Comparison of ENCODE assay signal across 11 mouse cellular contexts in the genomic region with DNA sequence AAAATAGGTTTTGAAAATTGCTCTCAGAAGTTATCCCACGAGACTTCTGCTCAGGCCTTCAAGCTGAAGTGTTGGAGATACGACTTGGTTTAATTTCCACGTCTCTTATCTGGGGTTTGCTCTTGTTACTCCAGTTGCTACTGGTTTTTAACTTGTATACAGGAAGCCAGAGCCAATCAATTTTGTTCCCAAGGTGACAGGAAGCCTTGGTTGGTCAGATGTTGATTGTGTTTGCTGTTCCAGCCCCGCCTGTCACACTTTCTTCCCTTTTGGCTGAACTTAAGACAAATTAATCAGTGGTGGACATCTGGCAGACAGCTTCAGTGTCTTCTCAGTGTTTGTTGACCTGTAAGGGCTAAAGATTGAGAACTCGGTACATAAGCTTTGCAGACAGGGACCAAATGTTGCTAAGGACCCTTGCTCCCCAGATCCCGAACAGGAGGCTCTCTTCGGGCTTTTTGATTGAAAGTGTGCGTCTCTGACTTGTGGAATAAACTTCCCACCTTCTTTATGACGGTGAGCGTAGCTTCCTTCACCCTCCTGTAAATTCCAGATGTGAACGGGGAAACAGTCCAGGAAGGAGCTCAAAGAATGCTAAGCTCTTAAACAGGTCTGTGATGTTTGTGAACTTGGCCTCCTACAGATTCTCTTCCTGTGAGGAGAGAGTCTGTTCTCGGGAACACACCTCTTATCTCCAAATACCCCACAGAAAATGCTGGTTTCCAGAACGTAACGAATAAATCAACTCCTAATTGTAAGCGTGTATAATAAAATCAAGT.
DNase-seq lines count a peak whose midpoint lies in the region; ATAC-seq and TF ChIP-seq lines count a peak whose summit lies in the region.
"Had no signal": no experiment of that assay in that cellular context is flagged by ENCODE, and none has a peak within 500 bp of the region (broad histone marks: within the 10 kb centered on the region; RNA-seq: fewer than 3 reads in every experiment).

No protein-coding gene starts in this region.

- H3K36me3 ChIP-seq in liver, adult 2 months (ENCODE audit: control insufficient read depth, insufficient read depth, low read length) = no peaks in the 10 kb centered on the region
- no peaks in the 10 kb centered on the region for H3K36me3 ChIP-seq in hindbrain, embryonic 12.5 days
- H3K36me3 ChIP-seq: G1E had no signal

- ATAC-seq in megakaryocyte-erythroid progenitor cell, adult 5-6 weeks (replicated peaks; ENCODE audit: low FRiP score, low TSS enrichment, poor library complexity, severe bottlenecking) = peak; percentile 94
- no peak for ATAC-seq in hindbrain, embryonic 12.5 days (ENCODE audit: low FRiP score)
- no peak for ATAC-seq in activated CD4-positive, CD25-positive, alpha-beta regulatory T cell, adult 4 months

- intact Hi-C loops in heart, postnatal 25 days (cut with DNase I) = loop anchor here (5.0 to 10.0 kb wide), 2 partner anchors 97 to 569 kb away; no protein-coding TSS in a partner anchor

- TF ChIP-seq CTCF in lung, adult 2 months (IDR thresholded peaks at IDR 0.05; ENCODE audit: insufficient read depth, low read length) = no peak
- no peak for TF ChIP-seq CTCF in liver, adult 2 months (IDR thresholded peaks at IDR 0.05; ENCODE audit: low read depth, low read length)

- no peak overlapping the region for H3K4me2 ChIP-seq in hindbrain, embryonic 12.5 days (replicated peaks)

- no peaks in the 10 kb centered on the region for H3K79me2 ChIP-seq in liver, adult 2 months (ENCODE audit: control insufficient read depth, insufficient read depth, low read length)

- no peak overlapping the region for H3K9ac ChIP-seq in liver, adult 2 months (ENCODE audit: low read depth, low read length)
- no peak overlapping the region for H3K9ac ChIP-seq in hindbrain, embryonic 12.5 days

- no peaks in the 10 kb centered on the region for H3K9me3 ChIP-seq in hindbrain, embryonic 12.5 days (replicated peaks)

- 21% methylated on average over 15 of the region's 15 CpGs for WGBS in lung, adult 2 months
- 45% methylated on average over 15 of the region's 15 CpGs for WGBS in liver, adult 2 months
- 66% methylated on average over 15 of the region's 15 CpGs for WGBS in hindbrain, embryonic 12.5 days

- TF ChIP-seq POLR2A in lung, adult 2 months (IDR thresholded peaks at IDR 0.05; ENCODE audit: borderline replicate concordance, extremely low read depth, low read depth, low read length) = no peak
- TF ChIP-seq POLR2A in liver, adult 2 months (IDR thresholded peaks at IDR 0.05; ENCODE audit: extremely low read depth, insufficient read depth, low read length) = no peak

- no peaks in the 10 kb centered on the region for H3K27me3 ChIP-seq in liver, adult 2 months (ENCODE audit: control insufficient read depth, insufficient read depth, low read length)
- no peaks in the 10 kb centered on the region for H3K27me3 ChIP-seq in hindbrain, embryonic 12.5 days

- DNase-seq in lung, adult 18-20 months = peak; percentile 47 to 71
- DNase-seq in lung, adult 2 months = no peak
- DNase-seq in heart, postnatal 25 days (ENCODE audit: low spot score) = peak; percentile 39
- peak; percentile 12 for DNase-seq in liver, adult 2 months (ENCODE audit: extremely low read depth, low read depth, low spot score)
- DNase-seq in frontal cortex, adult 2 months (ENCODE audit: extremely low spot score in 1 of 2, low spot score in 1 of 2) = no peak
- DNase-seq: right cerebral cortex, postnatal 4 days; thymus, postnatal 14 days had no signal

- no peaks in the 10 kb centered on the region; the same call in 1 of the 2 replicates for H3K4me1 ChIP-seq in lung, adult 2 months (ENCODE audit: control insufficient read depth, insufficient read depth, low read length)
- no peaks in the 10 kb centered on the region for H3K4me1 ChIP-seq in liver, adult 2 months (ENCODE audit: control insufficient read depth, insufficient read depth, low read length)
- no peaks in the 10 kb centered on the region for H3K4me1 ChIP-seq in hindbrain, embryonic 12.5 days

- H3K27ac ChIP-seq in liver, adult 2 months (replicated peaks; ENCODE audit: insufficient read depth, low read depth, low read length) = peak overlapping the region; percentile 36; the same call in 1 of the 2 replicates
- no peak overlapping the region for H3K27ac ChIP-seq in hindbrain, embryonic 12.5 days

- no peak overlapping the region for H3K4me3 ChIP-seq in lung, adult 2 months (replicated peaks; ENCODE audit: extremely low read depth, low read depth, low read length)
- H3K4me3 ChIP-seq in liver, adult 2 months (ENCODE audit: insufficient read depth, low read depth, low read length) = no peak overlapping the region
- H3K4me3 ChIP-seq in hindbrain, embryonic 12.5 days = no peak overlapping the region

Comparison
In these comparisons a context has a peak if more than half of its experiments do, and no peak if none do; other contexts are left out.
1. DNase-seq: peak in lung, adult 18-20 months (2 of 2), heart, postnatal 25 days (single experiment) and liver, adult 2 months (single experiment); none in lung, adult 2 months (single experiment) and frontal cortex, adult 2 months (0 of 2).